Mouse (Mus musculus) brain, embryonic 14.5 days (tissue): ENCODE measurements at regions not wholly inside any gene's neighbourhood (a gene's known extent, or its start where the extent isn't known, plus 50 kb on each side); places are given as distances from the start of the nearest gene placed in this dataset.

Experiments
- CTCF ChIP-seq: fragments of 200-500 bp; IDR thresholded peaks from 2 replicates; pipeline ENCODE4 v1.5.1; 2012; ENCODE audit warnings: inconsistent platforms, mild to moderate bottlenecking, moderate library complexity, borderline replicate concordance; ENCODE audit not compliant: insufficient read depth, insufficient read length; ENCODE audit errors: extremely low read depth
- POLR2A ChIP-seq: fragments of 200-500 bp; IDR thresholded peaks from 2 replicates; pipeline ENCODE4 v1.6.1; 2012; ENCODE audit warnings: mild to moderate bottlenecking, inconsistent platforms, borderline replicate concordance; ENCODE audit not compliant: poor library complexity, insufficient read depth, insufficient read length, severe bottlenecking; ENCODE audit errors: extremely low read depth

DNA sequence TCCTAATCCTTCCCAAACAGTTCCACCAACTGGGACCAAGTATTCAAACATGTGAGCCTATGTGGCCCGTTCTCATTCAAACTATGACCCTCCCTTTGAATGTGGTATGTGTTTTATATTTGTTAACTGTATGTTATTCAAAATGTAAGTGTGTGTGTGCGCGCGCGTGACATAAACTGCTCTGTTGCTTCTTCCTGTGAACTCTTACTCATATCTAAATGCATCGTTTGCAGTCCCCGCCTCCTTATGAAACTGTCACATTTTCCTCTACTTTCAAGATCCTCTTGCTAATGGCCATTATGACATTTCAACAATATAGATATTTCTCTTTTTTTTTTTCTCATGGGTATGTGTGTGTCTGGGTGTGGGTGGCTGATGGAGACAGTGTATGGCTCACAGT lies 84.3 kb upstream of the Ado start:
- TF ChIP-seq CTCF (no peak), POLR2A (no peak)
